Mouse (Mus musculus): Measurements from ENCODE around the gene Fbln2. TPM values are rescaled to one million over a fixed set of nuclear protein-coding genes. Genes with fewer than 3 reads are reported as not detected.

Fbln2 gene
- total and polyA plus RNA-seq, 3 experiments, result 55.8 to 117 (median 56.9) TPM

- Histone ChIP-seq H3K4me3 (no peak overlapping the region), H3K27me3 (ENCODE audit: control insufficient read depth, insufficient read depth, low read length) (no peaks in the 10 kb centered on the region), H3K36me3 (ENCODE audit: control insufficient read depth, insufficient read depth, low read length) (no peaks in the 10 kb centered on the region), H3K79me2 (replicated peaks; ENCODE audit: control insufficient read depth, insufficient read depth, low read length) (no peaks in the 10 kb centered on the region), H3K4me1 (ENCODE audit: control insufficient read depth, insufficient read depth, low read length) (no peaks in the 10 kb centered on the region), H3K9ac (ENCODE audit: low read depth, low read length) (no peak overlapping the region), H3K27ac (no peak overlapping the region)
- DNase-seq, result no peak
- intact Hi-C loops (cut with DNase I), result no loop called here
- TF ChIP-seq CTCF (IDR thresholded peaks at IDR 0.05) (no peak), EP300 (IDR thresholded peaks at IDR 0.05; ENCODE audit: insufficient read depth, low read depth, low read length) (no peak), POLR2A (IDR thresholded peaks at IDR 0.05; ENCODE audit: insufficient read depth, low read depth, low read length) (no peak)
- 66% methylated on average over 9 of the region's 9 CpGs for WGBS
Measured at GRCm38 (mm10) chr6:91312491-91312890, 100.2 kb downstream of the Fbln2 start.

Other genes starting within 250 kb of the Fbln2 start
- gene Iqsec1, start 223.8 kb upstream of the Fbln2 start, total RNA-seq (2021), result 100 to 1,000 TPM; 146 to 147 TPM
- gene Iqsec1, start 223.8 kb upstream of the Fbln2 start, polyA plus RNA-seq (2012; rRNA removed), result 95.8 and 100 TPM in 2 replicates
- gene Nup210, start 95.6 kb upstream of the Fbln2 start, total RNA-seq (2021), result 1 to 10 TPM; 2.5 to 3.4 TPM
- 2.4 and 6.4 TPM in 2 replicates for gene Nup210, start 95.6 kb upstream of the Fbln2 start, polyA plus RNA-seq (2012; rRNA removed)
- 10 to 100 TPM; 17.4 to 18.4 TPM for gene Hdac11, start 55.8 kb upstream of the Fbln2 start, total RNA-seq (2021)
- 22.7 and 28.4 TPM in 2 replicates for gene Hdac11, start 55.8 kb upstream of the Fbln2 start, polyA plus RNA-seq (2012; rRNA removed)
- not detected for gene Wnt7a, start 198.9 kb downstream of the Fbln2 start, total RNA-seq (2021)
- gene Wnt7a, start 198.9 kb downstream of the Fbln2 start, polyA plus RNA-seq (2012; rRNA removed), result not detected in 2 replicates

All from heart, adult 2 months (tissue).